In the genomic region with DNA sequence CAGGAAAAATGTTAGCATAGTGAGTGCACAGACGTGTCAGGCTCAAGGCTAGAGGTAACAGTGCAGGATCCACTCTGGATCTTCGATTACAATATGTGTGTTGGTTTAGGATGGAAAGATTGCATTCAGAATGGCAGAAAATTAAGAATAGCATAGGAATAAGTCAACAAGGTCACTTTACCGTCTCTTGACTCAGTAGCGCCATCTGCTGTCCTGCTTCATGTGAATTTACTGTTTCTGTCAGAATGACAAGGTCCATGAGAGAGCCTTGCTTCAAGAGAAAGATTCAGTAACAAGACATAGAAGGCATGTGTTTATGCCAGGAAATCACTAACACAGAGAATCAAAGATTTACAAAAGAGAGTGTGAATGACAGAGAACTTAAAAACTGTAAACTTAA, we compare ENCODE assay signal across 15 mouse cellular contexts. TPM values are rescaled to one million over a fixed set of nuclear protein-coding genes. Genes with fewer than 3 reads are reported as not detected.
A peak's percentile ranks its signal among the peaks of the same experiment; 100 is the strongest.
DNase-seq lines count a peak whose midpoint lies in the region; ATAC-seq and TF ChIP-seq lines count a peak whose summit lies in the region.
"Had no signal": no experiment of that assay in that cellular context is flagged by ENCODE, and none has a peak within 500 bp of the region (broad histone marks: within the 10 kb centered on the region; RNA-seq: fewer than 3 reads in every experiment).

No protein-coding gene starts in this region.

- no peaks in the 10 kb centered on the region for H3K9me3 ChIP-seq in kidney, postnatal 0 days (replicated peaks; ENCODE audit: low read length)
- H3K9me3 ChIP-seq in kidney, embryonic 16.5 days (ENCODE audit: low read length): no peaks in the 10 kb centered on the region
- H3K9me3 ChIP-seq in G1E (replicated peaks): no peaks in the 10 kb centered on the region
- 0 out of 2 replicates have a peak, but pooled peaks cover 4% of the 10 kb centered on the region for H3K9me3 ChIP-seq in midbrain, postnatal 0 days (ENCODE audit: low read length)

- DNase-seq in kidney, postnatal 0 days (ENCODE audit: low spot score): no peak
- DNase-seq in 416B (ENCODE audit: low read depth): peak; percentile 60
- DNase-seq in G1E (ENCODE audit: low spot score): peak; percentile 1
- DNase-seq in c-Kit-positive CD71-negative TER-119-negative erythroid progenitor cells, embryonic 14.5 days (ENCODE audit: low read depth): peak; percentile 19
- no peak for DNase-seq in right cerebral cortex, adult 18-20 months
- no peak for DNase-seq in midbrain, postnatal 0 days (ENCODE audit: low spot score)
- DNase-seq in heart, postnatal 36 days: no peak
- DNase-seq: lung, adult 2 months; thymus, postnatal 36 days had no signal

- H3K4me1 ChIP-seq in kidney, postnatal 0 days (replicated peaks; ENCODE audit: insufficient read depth, low read length): no peaks in the 10 kb centered on the region
- no peaks in the 10 kb centered on the region for H3K4me1 ChIP-seq in kidney, embryonic 16.5 days (ENCODE audit: insufficient read depth, low read length)
- H3K4me1 ChIP-seq in G1E (ENCODE audit: insufficient read depth, low read depth, low read length): no peaks in the 10 kb centered on the region
- H3K4me1 ChIP-seq in midbrain, postnatal 0 days (ENCODE audit: insufficient read depth, low read length): no peaks in the 10 kb centered on the region

- no peak overlapping the region for H3K4me2 ChIP-seq in kidney, postnatal 0 days (ENCODE audit: low read length)
- no peak overlapping the region for H3K4me2 ChIP-seq in kidney, embryonic 16.5 days (replicated peaks; ENCODE audit: low read depth, low read length)
- H3K4me2 ChIP-seq in midbrain, postnatal 0 days (ENCODE audit: low read depth, low read length, poor library complexity, severe bottlenecking): no peak overlapping the region
- H3K4me2 ChIP-seq: heart, embryonic 11.5 days had no signal

- H3K4me3 ChIP-seq in kidney, postnatal 0 days (replicated peaks; ENCODE audit: low read depth, low read length): no peak overlapping the region
- H3K4me3 ChIP-seq in kidney, embryonic 16.5 days (ENCODE audit: low read length): no peak overlapping the region
- no peak overlapping the region for H3K4me3 ChIP-seq in G1E (ENCODE audit: low read depth, low read length)
- no peak overlapping the region for H3K4me3 ChIP-seq in midbrain, postnatal 0 days (ENCODE audit: low read depth, low read length)
- H3K4me3 ChIP-seq: myocyte had no signal

- peak; percentile 30; the same call in 1 of the 2 replicates for TF ChIP-seq CTCF in kidney, postnatal 0 days (IDR thresholded peaks at IDR 0.05; ENCODE audit: low read depth)
- TF ChIP-seq CTCF in G1E (IDR thresholded peaks at IDR 0.05; ENCODE audit: low read depth, low read length): peak; percentile 60
- no peak for TF ChIP-seq CTCF in midbrain, postnatal 0 days (IDR thresholded peaks at IDR 0.05)

- no peaks in the 10 kb centered on the region for H3K36me3 ChIP-seq in kidney, postnatal 0 days (ENCODE audit: insufficient read depth, low read length)
- H3K36me3 ChIP-seq in kidney, embryonic 16.5 days (ENCODE audit: insufficient read depth, low read length): no peaks in the 10 kb centered on the region
- H3K36me3 ChIP-seq in G1E (replicated peaks): no peaks in the 10 kb centered on the region
- no peaks in the 10 kb centered on the region for H3K36me3 ChIP-seq in midbrain, postnatal 0 days (ENCODE audit: insufficient read depth, low read length)

- no peaks in the 10 kb centered on the region for H3K27me3 ChIP-seq in kidney, postnatal 0 days (ENCODE audit: insufficient read depth, low read length)
- H3K27me3 ChIP-seq in kidney, embryonic 16.5 days (ENCODE audit: insufficient read depth, low read length): no peaks in the 10 kb centered on the region
- no peaks in the 10 kb centered on the region for H3K27me3 ChIP-seq in G1E (ENCODE audit: insufficient read depth, low read length)
- no peaks in the 10 kb centered on the region for H3K27me3 ChIP-seq in midbrain, postnatal 0 days (ENCODE audit: insufficient read depth, low read length)

- H3K9ac ChIP-seq in kidney, postnatal 0 days (ENCODE audit: low read depth, low read length): no peak overlapping the region
- no peak overlapping the region for H3K9ac ChIP-seq in kidney, embryonic 16.5 days (replicated peaks; ENCODE audit: low read length)
- H3K9ac ChIP-seq in midbrain, postnatal 0 days (replicated peaks; ENCODE audit: low read length, poor library complexity, severe bottlenecking): no peak overlapping the region

- H3K27ac ChIP-seq in kidney, postnatal 0 days: no peak overlapping the region
- H3K27ac ChIP-seq in kidney, embryonic 16.5 days (ENCODE audit: low read length): no peak overlapping the region
- no peak overlapping the region for H3K27ac ChIP-seq in midbrain, postnatal 0 days (ENCODE audit: low read depth, low read length)

- no peak for ATAC-seq in kidney, postnatal 0 days (replicated peaks; ENCODE audit: low FRiP score, low read depth)
- no peak for ATAC-seq in kidney, embryonic 16.5 days (ENCODE audit: low FRiP score, low TSS enrichment)
- no peak for ATAC-seq in G1E (ENCODE audit: extremely low read depth, insufficient number of reproducible peaks, low FRiP score, poor library complexity, severe bottlenecking)
- no peak for ATAC-seq in midbrain, postnatal 0 days (ENCODE audit: low FRiP score)

- WGBS in kidney, postnatal 0 days: 51% methylated on average over 4 of the region's 4 CpGs
- WGBS in kidney, embryonic 16.5 days: 51% methylated on average over 4 of the region's 4 CpGs
- WGBS in midbrain, postnatal 0 days: 45% methylated on average over 4 of the region's 4 CpGs

- intact Hi-C loops in heart, postnatal 36 days (cut with DNase I): no loop called here

RNA-seq across cellular contexts. Expression of a gene that starts 2.7 kb away (rescaled TPM):
- not detected in 2 replicates for polyA plus RNA-seq in kidney, postnatal 0 days (2015; fragmentation: Nextera tagmentation; extraction: Ambion mirVana)
- polyA plus RNA-seq in kidney, embryonic 16.5 days (2015; fragmentation: Nextera tagmentation; extraction: Ambion mirVana): not detected in 2 replicates
- total RNA-seq in G1E (2014; fragmentation: Nextera tagmentation) (not detected in 2 replicates), G1E (2017) (not detected in 2 replicates)
- not detected in 2 replicates for polyA plus RNA-seq in G1E (2012)
- total RNA-seq in midbrain, postnatal 0 days (2014; rRNA removed): not detected in 2 replicates
- not detected in 2 replicates for polyA plus RNA-seq in midbrain, postnatal 0 days (2015; fragmentation: Nextera tagmentation; extraction: Ambion mirVana)
- not detected for total RNA-seq in heart, postnatal 36 days (2021)
- total RNA-seq: layer of hippocampus, adult 8-10 months had no signal
- polyA plus RNA-seq: forebrain, embryonic 11.5 days; heart, embryonic 11.5 days; lung, adult 2 months; myocyte had no signal

RNA-seq across cellular contexts. Expression of a gene that starts 8.9 kb away (rescaled TPM):
- polyA plus RNA-seq in kidney, postnatal 0 days (2015; fragmentation: Nextera tagmentation; extraction: Ambion mirVana): not detected in 2 replicates
- polyA plus RNA-seq in kidney, embryonic 16.5 days (2015; fragmentation: Nextera tagmentation; extraction: Ambion mirVana): not detected in 2 replicates
- not detected in 2 replicates for total RNA-seq in G1E (2014; fragmentation: Nextera tagmentation)
- total RNA-seq in G1E (2017): not detected in 2 replicates
- not detected in 2 replicates for polyA plus RNA-seq in G1E (2012)
- total RNA-seq in midbrain, postnatal 0 days (2014; rRNA removed): not detected in 2 replicates
- not detected in 2 replicates for polyA plus RNA-seq in midbrain, postnatal 0 days (2015; fragmentation: Nextera tagmentation; extraction: Ambion mirVana)
- total RNA-seq in heart, postnatal 36 days (2021): not detected
- total RNA-seq: layer of hippocampus, adult 8-10 months had no signal
- polyA plus RNA-seq: forebrain, embryonic 11.5 days; heart, embryonic 11.5 days; lung, adult 2 months; myocyte; small intestine, adult 2 months had no signal

RNA-seq across cellular contexts. Expression of a gene that starts 28.3 kb away (rescaled TPM):
- not detected in 2 replicates for polyA plus RNA-seq in kidney, postnatal 0 days (2015; fragmentation: Nextera tagmentation; extraction: Ambion mirVana)
- not detected in 2 replicates for polyA plus RNA-seq in kidney, embryonic 16.5 days (2015; fragmentation: Nextera tagmentation; extraction: Ambion mirVana)
- total RNA-seq in G1E (2014; fragmentation: Nextera tagmentation): not detected in 2 replicates
- total RNA-seq in G1E (2017): not detected in 2 replicates
- not detected in 2 replicates for polyA plus RNA-seq in G1E (2012)
- total RNA-seq in midbrain, postnatal 0 days (2014; rRNA removed): not detected in 2 replicates
- polyA plus RNA-seq in midbrain, postnatal 0 days (2015; fragmentation: Nextera tagmentation; extraction: Ambion mirVana): not detected in 2 replicates
- total RNA-seq in heart, postnatal 36 days (2021): not detected
- total RNA-seq: layer of hippocampus, adult 8-10 months had no signal
- polyA plus RNA-seq: forebrain, embryonic 11.5 days; heart, embryonic 11.5 days; lung, adult 2 months; myocyte had no signal

RNA-seq across cellular contexts. Expression of a gene that starts 38.3 kb away (rescaled TPM):
- polyA plus RNA-seq in kidney, postnatal 0 days (2015; fragmentation: Nextera tagmentation; extraction: Ambion mirVana): not detected in 2 replicates
- not detected in 2 replicates for polyA plus RNA-seq in kidney, embryonic 16.5 days (2015; fragmentation: Nextera tagmentation; extraction: Ambion mirVana)
- total RNA-seq in G1E (2014; fragmentation: Nextera tagmentation) (not detected in 2 replicates), G1E (2017) (not detected in 2 replicates)
- not detected in 2 replicates for polyA plus RNA-seq in G1E (2012)
- not detected in 2 replicates for total RNA-seq in midbrain, postnatal 0 days (2014; rRNA removed)
- not detected in 2 replicates for polyA plus RNA-seq in midbrain, postnatal 0 days (2015; fragmentation: Nextera tagmentation; extraction: Ambion mirVana)
- not detected for total RNA-seq in heart, postnatal 36 days (2021)
- total RNA-seq: layer of hippocampus, adult 8-10 months had no signal
- polyA plus RNA-seq: forebrain, embryonic 11.5 days; heart, embryonic 11.5 days; lung, adult 2 months; myocyte had no signal

RNA-seq across cellular contexts. Expression of a gene that starts 41.3 kb away (rescaled TPM):
- polyA plus RNA-seq in kidney, postnatal 0 days (2015; fragmentation: Nextera tagmentation; extraction: Ambion mirVana): not detected in 2 replicates
- not detected in 2 replicates for polyA plus RNA-seq in kidney, embryonic 16.5 days (2015; fragmentation: Nextera tagmentation; extraction: Ambion mirVana)
- not detected in 2 replicates for total RNA-seq in G1E (2014; fragmentation: Nextera tagmentation)
- not detected in 2 replicates for total RNA-seq in G1E (2017)
- not detected in 2 replicates for polyA plus RNA-seq in G1E (2012)
- not detected in 2 replicates for total RNA-seq in midbrain, postnatal 0 days (2014; rRNA removed)
- not detected in 2 replicates for polyA plus RNA-seq in midbrain, postnatal 0 days (2015; fragmentation: Nextera tagmentation; extraction: Ambion mirVana)
- not detected for total RNA-seq in heart, postnatal 36 days (2021)
- total RNA-seq: layer of hippocampus, adult 8-10 months had no signal
- polyA plus RNA-seq: forebrain, embryonic 11.5 days; heart, embryonic 11.5 days; lung, adult 2 months; myocyte had no signal

Comparison
In these comparisons a context has a peak if more than half of its experiments do, and no peak if none do; other contexts are left out.
1. DNase-seq: peak in 416B (single experiment), G1E (single experiment) and c-Kit-positive CD71-negative TER-119-negative erythroid progenitor cells, embryonic 14.5 days (single experiment); none in kidney, postnatal 0 days (single experiment), right cerebral cortex, adult 18-20 months (single experiment), midbrain, postnatal 0 days (single experiment) and heart, postnatal 36 days (0 of 2).